Mouse (Mus musculus): ENCODE results near the gene Tnni1. TPM values are rescaled to one million over a fixed set of nuclear protein-coding genes. Genes with fewer than 3 reads are reported as not detected.

The Tnni1 gene
- 0.35 TPM for polyA plus RNA-seq (2014; fragmentation: Illumina TruSeq; extraction: RNeasy Lipid Tissue Mini Kit (QIAGEN cat#74804); ENCODE audit: insufficient read depth, low read depth, low replicate concordance)

DNA sequence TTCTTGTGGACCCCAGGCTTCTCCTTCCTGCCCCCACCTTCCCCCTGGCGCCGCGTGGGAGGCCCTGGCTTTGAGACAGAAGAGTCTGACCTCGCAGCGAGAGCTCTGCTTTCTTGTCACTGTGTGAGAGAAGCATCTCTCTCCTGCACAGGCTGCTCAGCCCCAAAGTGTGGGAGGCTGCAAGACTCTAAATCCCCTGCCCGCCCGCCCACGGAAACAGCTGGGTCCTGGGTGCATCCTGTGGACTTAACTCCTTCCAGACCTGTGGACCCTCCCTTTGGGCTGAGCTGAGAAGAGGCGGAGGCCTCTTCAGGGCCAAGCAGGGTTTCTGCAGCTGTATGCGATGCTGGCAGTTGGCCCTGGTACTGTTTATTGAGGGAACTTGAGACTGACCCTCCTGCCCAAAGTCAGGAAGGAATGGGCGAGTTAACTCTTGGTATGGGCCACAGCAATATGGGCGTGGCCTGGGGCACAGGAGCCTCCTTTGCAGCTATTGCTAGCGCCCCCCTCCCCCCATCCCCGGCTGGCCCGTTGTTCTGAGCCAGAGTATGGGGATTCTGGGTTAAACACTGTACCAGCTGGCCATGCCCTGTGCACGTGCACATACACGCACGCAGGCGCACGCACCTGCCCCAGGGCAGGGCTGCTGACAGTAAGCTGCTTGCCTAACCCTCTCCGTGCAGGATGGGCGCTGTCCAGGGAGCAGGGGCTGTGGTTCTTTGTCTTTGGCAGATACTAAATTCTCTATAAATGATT, at the start of gene Tnni1:
Gene Tnni1, plus strand, starts transcription at position 655 of the 756 bp plus-strand sequence.

DNA sequence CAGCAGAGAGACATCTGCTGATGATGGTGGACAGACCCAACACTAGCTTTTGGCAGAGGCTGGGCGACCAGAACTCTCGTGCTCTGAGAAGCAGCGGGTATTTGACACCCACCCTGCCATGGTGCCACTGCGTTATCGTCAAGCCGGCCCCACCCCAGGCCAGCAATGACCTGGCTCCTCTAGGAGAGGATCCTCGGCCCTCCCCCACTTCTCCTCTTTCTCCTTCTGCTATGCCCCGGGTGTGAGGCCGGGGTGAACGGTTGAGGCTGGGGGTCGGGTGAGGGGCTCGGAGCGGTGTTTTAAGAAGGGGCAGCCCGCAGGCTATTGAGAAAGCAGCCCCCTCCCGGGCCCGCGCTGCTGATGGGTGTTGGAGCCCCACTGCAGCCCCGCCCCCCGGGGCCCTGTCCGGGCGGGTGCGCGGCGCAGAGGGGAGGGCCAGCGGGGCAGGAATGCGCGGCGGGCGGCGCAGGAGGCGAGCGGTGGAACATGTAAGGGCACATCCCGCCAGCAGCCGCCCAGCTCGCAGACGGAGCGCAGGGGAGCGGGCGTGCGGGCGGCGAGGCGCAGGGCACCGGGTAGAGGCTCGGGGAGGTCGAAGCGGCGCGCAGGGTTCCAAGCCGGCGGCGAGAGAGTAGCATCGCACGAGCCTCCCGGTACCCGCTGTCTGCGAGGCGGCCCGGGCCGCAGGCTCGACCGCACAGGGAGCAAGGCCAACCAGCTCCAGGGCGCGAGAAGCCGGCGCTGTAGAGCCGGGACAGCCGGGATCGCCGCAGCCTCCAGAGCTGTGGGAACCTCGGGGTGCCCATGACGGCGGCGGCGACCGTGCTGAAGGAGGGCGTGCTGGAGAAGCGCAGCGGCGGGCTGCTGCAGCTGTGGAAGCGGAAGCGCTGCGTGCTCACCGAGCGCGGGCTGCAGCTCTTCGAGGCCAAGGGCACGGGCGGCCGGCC, 13.3 kb upstream of the Tnni1 start, which contains the start of gene Phlda3:
Gene Phlda3, plus strand, starts transcription at position 475 of the 947 bp plus-strand sequence.

DNA sequence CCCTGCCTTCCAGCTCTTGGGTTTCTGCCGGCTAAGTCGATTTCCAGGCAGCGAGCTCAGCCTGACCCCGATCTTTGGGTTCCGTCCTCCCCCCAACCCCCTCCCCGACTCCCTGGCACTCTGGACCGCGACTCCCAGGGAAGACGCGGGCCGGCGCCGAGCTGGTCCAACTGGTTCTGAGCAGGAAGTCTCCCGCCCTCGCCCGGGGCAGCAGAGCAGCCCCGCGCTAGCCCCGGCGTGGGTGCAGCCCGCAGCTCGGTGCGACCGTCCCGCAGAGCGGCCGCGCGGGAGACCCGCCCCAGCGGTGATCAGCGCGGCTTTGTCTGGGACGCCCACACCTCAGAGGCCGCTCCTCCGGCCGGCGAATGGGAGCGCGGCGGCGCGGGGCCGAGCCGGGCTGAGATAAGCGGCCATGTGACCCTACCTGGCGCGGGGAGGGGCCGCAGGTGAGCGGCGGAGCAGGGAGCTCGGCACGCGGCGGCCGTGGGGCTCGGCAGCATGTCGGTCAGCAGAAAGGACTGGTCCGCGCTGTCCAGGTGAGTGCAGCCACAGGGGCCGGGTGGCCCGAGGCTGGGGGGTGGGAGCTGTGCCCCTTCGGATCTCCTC, 39.4 kb downstream of the Tnni1 start, which contains the start of gene Lad1:
Gene Lad1, plus strand, starts transcription at position 118 of the 606 bp plus-strand sequence.

DNA sequence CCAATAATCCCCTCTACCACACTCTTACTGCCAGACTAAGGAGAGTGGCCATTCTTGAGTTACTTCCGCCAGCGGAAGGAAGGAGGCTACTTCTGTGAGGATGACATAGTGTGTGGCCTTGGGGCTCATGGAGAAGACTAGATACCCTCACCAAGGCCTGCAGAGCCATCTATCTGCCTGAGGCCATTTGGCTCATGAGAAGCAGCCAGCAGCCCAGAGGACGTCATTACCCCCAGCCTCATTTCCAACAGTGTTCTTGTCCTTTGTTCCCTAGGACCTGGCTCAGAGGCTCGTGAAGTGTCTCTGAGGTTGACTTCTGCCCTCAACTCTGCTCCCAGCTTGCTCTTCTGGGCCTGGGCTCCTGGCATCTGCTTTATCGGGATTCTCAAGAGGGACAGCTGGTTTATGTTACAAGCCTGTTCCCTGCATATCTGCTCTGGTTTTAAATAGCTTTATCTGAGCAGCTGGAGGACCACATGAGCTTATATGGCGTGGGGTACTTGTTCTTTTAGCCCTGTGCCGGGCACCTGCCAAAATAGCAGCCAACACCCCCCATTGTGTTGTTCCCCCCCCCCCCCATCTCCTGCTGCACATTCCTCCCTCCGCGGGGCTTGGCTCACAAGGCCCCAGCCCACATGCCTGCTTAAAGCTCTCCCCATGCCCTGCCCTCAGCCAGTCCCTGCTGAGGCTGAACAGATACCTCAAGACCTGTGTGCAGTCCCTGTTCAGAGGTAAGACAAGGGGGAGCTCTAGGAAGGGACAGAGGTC, 56.7 kb downstream of the Tnni1 start, which contains the start of gene Tnnt2:
Gene Tnnt2, plus strand, starts transcription at position 639 of the 768 bp plus-strand sequence.

Other genes starting within 250 kb of the Tnni1 start
- gene Nav1, start 172.1 kb upstream of the Tnni1 start, polyA plus RNA-seq (2014; fragmentation: Illumina TruSeq; extraction: RNeasy Lipid Tissue Mini Kit (QIAGEN cat#74804); ENCODE audit: insufficient read depth, low read depth, low replicate concordance), result 3.5 TPM
- gene Csrp1, start 59.4 kb upstream of the Tnni1 start, polyA plus RNA-seq (2014; fragmentation: Illumina TruSeq; extraction: RNeasy Lipid Tissue Mini Kit (QIAGEN cat#74804); ENCODE audit: insufficient read depth, low read depth, low replicate concordance), result 646 TPM
- 61.4 TPM for gene Phlda3, start 13.3 kb upstream of the Tnni1 start, polyA plus RNA-seq (2014; fragmentation: Illumina TruSeq; extraction: RNeasy Lipid Tissue Mini Kit (QIAGEN cat#74804); ENCODE audit: insufficient read depth, low read depth, low replicate concordance)
- gene Lad1, start 39.2 kb downstream of the Tnni1 start, polyA plus RNA-seq (2014; fragmentation: Illumina TruSeq; extraction: RNeasy Lipid Tissue Mini Kit (QIAGEN cat#74804); ENCODE audit: insufficient read depth, low read depth, low replicate concordance), result 3.8 TPM
- gene Tnnt2, start 56.9 kb downstream of the Tnni1 start, polyA plus RNA-seq (2014; fragmentation: Illumina TruSeq; extraction: RNeasy Lipid Tissue Mini Kit (QIAGEN cat#74804); ENCODE audit: insufficient read depth, low read depth, low replicate concordance), result 177 TPM
- not detected for gene Pkp1, start 139.8 kb downstream of the Tnni1 start, polyA plus RNA-seq (2014; fragmentation: Illumina TruSeq; extraction: RNeasy Lipid Tissue Mini Kit (QIAGEN cat#74804); ENCODE audit: insufficient read depth, low read depth, low replicate concordance)
- not detected for gene Igfn1, start 226.9 kb downstream of the Tnni1 start, polyA plus RNA-seq (2014; fragmentation: Illumina TruSeq; extraction: RNeasy Lipid Tissue Mini Kit (QIAGEN cat#74804); ENCODE audit: insufficient read depth, low read depth, low replicate concordance)
- gene Tmem9, start 228.7 kb downstream of the Tnni1 start, polyA plus RNA-seq (2014; fragmentation: Illumina TruSeq; extraction: RNeasy Lipid Tissue Mini Kit (QIAGEN cat#74804); ENCODE audit: insufficient read depth, low read depth, low replicate concordance), result 36.9 TPM